Mouse (Mus musculus): ENCODE results near the gene Lrrc9.

DNA sequence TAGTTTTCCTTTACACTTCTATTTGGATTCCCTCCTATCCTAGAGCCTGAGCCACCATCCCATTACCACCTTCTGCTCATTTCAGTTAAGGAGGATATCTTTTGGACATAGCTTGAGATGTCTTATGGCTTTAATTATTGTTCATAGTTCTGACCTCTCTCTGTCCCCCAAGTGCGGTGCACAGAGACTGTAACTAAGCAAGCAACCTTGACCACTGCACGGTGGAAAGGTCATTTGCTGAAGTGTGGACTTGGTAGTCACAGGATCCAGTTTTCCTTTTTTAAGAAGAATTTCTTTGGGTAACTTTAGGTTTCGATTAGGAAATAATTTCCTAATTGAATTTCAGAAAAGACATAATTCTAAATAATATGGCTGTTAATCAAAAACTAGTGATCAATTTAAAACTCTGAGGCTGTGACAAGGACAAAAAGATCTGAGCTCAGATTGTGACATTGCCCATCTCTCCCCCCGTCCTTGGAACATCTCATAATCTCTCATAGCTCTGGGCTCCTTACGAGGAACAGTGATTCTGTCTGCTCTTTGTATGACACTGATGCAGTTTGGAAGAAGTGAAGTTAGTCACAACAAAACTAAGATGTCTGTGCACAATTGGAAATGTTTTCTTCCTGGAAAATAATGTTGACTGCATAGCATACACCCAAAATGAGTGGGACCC, 24.3 kb downstream of the Lrrc9 start:
- TF ChIP-seq POLR2A (IDR thresholded peaks at IDR 0.05; ENCODE audit: borderline replicate concordance, extremely low read depth, insufficient read depth, insufficient read length, poor library complexity, severe bottlenecking) (no peak), CTCF (IDR thresholded peaks at IDR 0.05; ENCODE audit: borderline replicate concordance, extremely low read depth, insufficient read depth, insufficient read length) (no peak)

Measured in brain, embryonic 14.5 days (tissue).